Mouse (Mus musculus) yolk sac, embryonic 10.5 days (tissue): ENCODE results near the gene Bpifb4.
A peak's percentile ranks its signal among the peaks of the same experiment; 100 is the strongest.

ENCODE experiments used
- DNase-seq: peaks from one replicate; pipeline ENCODE4 v3.0.0-alpha.2; 2017; ENCODE audit warnings: low spot score

Bpifb4 gene

DNA sequence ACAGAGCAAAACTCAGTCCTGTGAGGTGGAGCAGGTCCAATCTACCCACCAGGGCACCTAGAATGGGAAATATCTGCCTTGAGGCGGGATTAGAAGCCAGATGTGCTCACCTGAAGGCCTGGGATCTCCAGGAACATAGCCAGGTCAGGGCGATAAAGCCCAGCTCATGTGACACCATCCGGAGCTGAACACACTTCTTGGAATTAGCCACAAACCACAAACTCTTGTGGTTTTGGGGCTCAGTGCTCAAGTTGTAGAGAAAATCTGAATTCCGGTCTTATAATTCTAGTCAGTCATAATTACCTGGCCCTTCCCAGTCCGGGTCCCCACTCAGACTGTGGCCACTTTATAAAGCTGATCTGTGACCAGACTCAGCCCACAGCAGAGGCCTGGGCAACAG, at the start of gene Bpifb4:
Gene Bpifb4 (plus strand): TSS at position 370 of the 400 bp plus-strand sequence.
- no peak for DNase-seq

DNA sequence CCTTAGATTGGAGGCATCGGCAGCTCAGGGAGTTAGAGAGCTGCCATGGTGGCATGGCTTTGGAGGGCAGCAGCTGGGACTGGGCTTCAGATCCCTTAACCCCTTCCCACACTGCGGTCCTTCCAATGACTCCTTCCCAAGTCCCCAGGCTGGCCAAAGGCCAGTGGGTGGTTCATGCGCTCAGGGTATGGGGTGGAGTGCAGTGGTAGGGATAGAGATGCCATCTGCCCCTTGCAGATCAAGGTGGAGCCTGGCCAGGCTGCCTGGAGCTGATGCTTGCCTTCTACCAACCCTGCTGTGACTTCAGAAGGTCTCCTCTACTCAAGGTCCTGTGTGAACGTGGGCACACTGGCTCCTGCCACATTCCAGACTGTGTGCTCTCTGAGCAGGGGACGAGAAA, 38.9 kb upstream of the Bpifb4 start:
- DNase-seq = no peak

GRCm38 (mm10) chr2:153900088-153900487, 37.9 kb upstream of the Bpifb4 start, which contains the start of gene Bpifb6:
Gene Bpifb6 (plus strand): TSS chr2:153900388.
- no peak for DNase-seq

GRCm38 (mm10) chr2:153902726-153903125, 35.3 kb upstream of the Bpifb4 start:
- DNase-seq = no peak

GRCm38 (mm10) chr2:153906626-153907025, 31.4 kb upstream of the Bpifb4 start:
- DNase-seq = no peak

- no peak for DNase-seq
These were observed 23.9 kb upstream of the Bpifb4 start for GRCm38 (mm10) chr2:153914151-153914550.

- DNase-seq = no peak
These were observed 20.1 kb upstream of the Bpifb4 start, which contains the start of gene Bpifb3 for GRCm38 (mm10) chr2:153917930-153918329. Gene Bpifb3 (plus strand): TSS chr2:153918230.

DNA sequence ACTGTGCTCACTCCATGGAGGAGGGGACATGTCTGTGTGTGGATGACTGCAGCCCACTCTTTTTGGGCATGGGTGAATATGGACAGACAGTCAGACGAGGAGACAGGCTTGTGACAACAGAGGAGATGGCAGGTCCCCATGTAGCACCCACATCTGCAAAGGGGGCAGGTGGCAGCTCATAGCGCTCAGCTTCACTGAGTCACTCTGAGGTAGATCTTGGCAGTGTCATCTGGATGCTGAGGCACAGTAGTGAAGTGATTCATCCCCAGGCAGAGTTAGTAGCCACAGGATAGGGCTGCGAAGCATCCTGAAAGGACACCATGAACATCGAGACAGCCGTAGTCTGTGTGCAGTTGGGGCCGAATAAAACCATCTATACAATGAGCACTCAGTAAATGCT, 16.8 kb upstream of the Bpifb4 start:
- no peak for DNase-seq

- peak; percentile 13 for DNase-seq
These were observed 8.1 kb upstream of the Bpifb4 start for GRCm38 (mm10) chr2:153929871-153930413.

- DNase-seq = no peak
These were observed 6.9 kb upstream of the Bpifb4 start for GRCm38 (mm10) chr2:153931125-153931524.

DNA sequence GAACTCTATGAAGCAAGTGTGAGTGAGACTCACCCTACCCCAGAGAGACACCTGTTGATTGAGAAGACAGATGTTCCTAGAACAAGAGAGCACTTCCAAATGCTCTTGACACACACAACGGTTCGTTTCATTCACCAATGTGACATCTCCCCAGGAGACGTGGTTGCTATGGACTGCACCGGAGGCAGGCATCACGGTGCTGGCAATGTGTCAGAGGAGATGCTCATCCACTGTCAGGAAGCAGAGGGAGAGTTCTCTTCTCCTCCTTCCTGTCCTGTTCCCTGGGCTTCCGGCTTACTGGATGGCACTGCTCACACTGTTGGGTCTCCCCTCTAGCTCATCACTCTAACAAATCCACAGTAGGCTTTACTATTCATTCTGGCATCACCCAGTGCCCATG, 4.7 kb upstream of the Bpifb4 start:
- no peak for DNase-seq

GRCm38 (mm10) chr2:153935348-153935747, 2.7 kb upstream of the Bpifb4 start:
- DNase-seq = no peak

DNA sequence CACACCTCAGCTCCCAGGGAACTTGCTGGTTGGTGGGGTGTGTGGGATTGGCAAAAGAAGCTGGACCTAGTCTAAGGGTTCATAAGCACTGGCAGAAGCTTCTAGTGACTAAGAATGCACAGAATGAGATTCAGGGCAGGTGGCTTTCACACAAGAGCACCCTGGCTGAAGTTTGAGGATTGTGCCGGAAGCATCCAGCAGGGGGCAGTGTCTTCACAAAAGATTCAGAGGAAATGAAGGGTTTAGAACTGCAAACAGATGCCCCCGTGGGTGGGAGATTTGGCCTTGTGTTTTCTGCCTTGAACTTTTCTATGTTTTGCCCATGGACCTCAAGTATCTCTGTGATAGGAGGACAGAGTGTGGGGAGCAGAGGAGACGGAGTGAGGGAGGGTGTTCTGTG, 5.5 kb downstream of the Bpifb4 start:
- DNase-seq = peak; percentile 11

DNA sequence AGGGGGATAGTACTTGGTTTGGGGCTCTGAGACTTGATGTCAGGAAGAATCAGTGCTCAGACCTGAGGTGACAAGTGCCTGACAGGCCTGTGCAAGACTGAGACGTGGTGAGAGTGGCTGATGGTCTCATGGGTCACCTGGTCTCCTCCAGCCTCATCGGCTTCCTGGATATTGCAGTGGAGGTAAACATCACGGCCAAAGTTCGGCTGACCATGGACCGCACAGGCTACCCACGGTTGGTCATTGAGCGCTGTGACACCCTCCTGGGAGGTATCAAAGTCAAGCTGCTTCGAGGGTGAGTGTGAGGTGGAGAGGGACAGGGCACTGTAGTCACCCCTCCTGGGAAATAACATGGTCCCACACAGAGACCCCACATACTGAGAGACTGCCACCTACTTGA, 6.6 kb downstream of the Bpifb4 start:
- DNase-seq = no peak

DNA sequence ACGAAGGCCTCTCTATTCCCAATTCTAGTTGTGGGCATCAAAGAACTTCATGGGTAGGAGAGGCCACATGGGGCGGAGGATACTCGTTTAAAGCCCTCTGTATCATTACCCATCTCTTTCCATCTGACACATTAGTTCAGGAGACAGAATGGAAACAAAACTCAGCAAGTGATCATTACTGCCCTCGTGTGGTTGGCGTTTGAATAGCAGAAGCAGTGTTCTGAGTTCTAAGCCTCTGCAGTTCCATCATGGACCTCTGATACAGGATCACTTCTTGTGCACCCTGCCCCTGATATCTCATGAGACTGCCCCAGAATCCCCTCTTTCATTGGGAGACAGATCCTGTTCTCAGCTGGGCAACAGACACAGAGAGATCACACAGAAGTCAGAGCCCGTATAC, 14.9 kb downstream of the Bpifb4 start:
- peak; percentile 21 for DNase-seq

DNA sequence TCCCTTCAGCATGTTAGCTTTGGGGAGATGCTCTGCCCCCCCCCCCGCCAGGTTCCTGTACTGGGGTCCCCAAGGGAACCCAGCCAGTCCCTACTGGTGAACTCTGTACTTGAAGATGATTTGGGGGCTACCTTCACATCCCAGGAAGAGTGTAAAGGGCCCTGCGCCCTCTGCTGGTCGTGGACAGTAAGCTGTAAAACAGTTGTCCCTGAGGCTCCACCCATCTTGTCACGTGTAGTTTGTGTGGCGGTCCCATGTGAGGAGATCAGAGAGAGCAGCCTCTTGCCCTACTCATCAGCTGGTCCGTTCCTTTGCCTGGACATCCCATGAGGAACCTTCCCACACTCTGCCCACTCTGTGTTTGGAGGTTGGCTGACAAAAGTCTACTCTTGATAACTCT, 15.8 kb downstream of the Bpifb4 start:
- DNase-seq = peak; percentile 6

GRCm38 (mm10) chr2:153962821-153963331, 24.9 kb downstream of the Bpifb4 start:
- DNase-seq = no peak

DNA sequence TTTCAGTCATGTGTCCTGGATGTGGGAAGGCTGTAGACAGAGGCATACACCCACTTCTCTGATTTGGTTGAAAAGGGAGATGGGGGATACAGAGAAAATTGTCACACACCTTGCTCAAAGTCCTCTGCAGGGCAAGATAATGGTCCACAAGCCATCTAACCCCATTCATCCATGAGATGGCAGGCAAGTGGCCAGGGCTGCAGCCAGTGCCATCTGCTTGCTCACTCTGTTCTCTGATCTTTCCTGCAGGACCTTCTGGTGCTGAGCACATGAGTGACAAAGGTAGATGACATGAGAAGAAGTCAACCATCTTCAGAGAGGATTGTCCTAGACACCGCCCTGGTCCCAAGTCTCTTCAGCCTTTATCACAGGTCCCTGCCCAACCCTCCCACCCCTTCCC, 25.3 kb downstream of the Bpifb4 start:
- no peak for DNase-seq

DNA sequence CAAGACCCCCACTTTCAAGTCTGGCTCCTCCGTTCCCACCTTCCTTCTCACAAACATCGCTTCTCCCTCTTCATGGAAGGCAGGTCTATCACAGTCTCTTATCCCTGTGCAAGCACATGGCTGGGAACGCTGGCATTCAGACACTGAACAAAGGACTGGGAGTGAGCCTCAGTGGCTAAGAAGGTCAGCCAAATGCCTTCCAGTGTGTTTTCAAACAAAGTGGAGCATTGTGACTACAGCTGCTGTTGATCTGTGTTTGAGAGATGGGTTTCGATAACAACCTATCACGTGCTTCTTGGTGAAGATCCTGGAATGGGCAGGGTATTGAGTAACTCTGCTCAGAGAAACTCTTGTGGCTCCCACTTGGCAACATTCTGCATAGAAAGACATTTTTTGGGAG, 32.2 kb downstream of the Bpifb4 start:
- DNase-seq = no peak

DNA sequence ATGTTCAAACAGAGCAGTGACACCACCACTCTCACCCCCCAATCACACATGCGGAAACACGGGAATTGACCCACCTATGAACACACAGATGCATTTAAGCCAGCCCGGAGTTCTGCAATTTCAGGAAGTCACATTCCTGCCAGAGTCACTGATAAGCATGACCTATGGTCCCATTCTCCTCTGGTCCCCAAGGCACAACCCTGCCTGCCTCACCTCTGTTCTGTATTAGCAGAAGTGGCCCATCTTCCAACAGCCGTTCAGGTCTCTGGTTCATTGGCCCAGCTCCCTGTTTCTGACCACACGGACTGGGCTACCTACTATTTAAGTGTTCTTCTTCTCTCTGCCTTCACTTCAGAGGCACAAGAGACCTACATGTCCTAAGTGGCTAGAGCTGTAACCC, 36.6 kb downstream of the Bpifb4 start, which contains the start of gene Bpifa6:
Gene Bpifa6 (plus strand): TSS at position 364 of the 400 bp plus-strand sequence.
- DNase-seq = no peak

- peak; percentile 25 for DNase-seq
These were observed 57.8 kb downstream of the Bpifb4 start for GRCm38 (mm10) chr2:153995770-153996169.

GRCm38 (mm10) chr2:154000501-154000900, 62.5 kb downstream of the Bpifb4 start:
- no peak for DNase-seq

DNA sequence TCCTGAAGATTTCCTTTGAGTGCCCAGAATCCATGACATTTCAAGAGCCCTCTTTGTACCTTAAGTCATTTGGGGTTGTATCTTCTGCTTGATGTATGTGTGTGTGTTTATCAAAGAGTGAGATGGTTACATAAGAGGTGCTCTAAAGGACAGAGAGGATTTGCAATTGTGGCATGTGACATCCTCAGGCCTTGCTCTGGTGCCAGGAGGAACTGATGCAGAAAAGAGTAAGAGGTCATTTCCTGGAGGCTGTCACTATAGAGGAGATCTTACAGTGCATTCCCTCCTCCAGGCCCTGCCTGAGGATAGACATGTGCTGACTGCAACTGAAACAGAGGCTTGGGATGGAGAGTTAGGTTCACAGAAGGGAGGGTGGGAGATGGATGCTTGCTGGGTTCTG, 63.0 kb downstream of the Bpifb4 start:
- no peak for DNase-seq

GRCm38 (mm10) chr2:154004456-154004855, 66.4 kb downstream of the Bpifb4 start:
- no peak for DNase-seq
